Mouse (Mus musculus): ENCODE data around the gene Glb1l. TPM values are rescaled to one million over a fixed set of nuclear protein-coding genes. Genes with fewer than 3 reads are reported as not detected.

The Glb1l gene
- polyA plus RNA-seq, 1 experiment from 2014 or later: 15.5 TPM

DNA sequence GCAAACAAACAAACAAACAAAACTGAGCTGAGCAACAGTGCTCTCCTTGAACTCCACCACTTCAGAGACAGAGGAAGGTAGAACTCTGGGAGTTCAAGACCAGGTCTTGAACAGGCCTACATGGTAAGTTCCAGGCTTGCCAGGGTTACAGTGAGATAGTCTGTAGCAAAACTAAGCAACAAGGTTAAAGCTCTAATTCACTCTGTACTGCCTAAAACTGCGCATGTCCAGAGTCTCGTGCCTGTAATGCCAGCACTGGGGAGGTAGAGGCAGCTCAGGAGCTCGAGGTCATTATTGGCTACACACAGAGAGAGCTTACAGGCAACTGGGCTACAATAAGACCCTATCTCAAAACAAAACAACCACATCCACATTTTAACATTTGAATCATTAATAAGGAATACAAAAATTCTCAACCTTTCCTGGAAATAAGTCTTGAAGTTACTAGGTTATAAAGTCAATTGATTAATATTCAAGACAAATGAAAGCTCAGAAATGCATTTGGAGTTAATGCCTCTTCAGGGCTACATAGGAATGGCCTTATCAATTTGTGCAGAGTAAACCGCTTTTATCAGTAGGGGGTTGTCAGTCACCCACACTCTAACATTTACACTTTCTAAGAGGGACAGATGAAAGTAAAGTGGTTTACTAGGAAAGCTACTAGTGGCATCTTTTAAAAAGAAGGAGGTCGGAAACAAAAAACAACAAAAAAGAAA lies 50.9 kb downstream of the Glb1l start:
- WGBS: 56% methylated on average over 5 of the region's 5 CpGs
- peak; percentile 60; the same call in 1 of the 2 replicates for ATAC-seq (ENCODE audit: insufficient read depth, low FRiP score, low read depth)

DNA sequence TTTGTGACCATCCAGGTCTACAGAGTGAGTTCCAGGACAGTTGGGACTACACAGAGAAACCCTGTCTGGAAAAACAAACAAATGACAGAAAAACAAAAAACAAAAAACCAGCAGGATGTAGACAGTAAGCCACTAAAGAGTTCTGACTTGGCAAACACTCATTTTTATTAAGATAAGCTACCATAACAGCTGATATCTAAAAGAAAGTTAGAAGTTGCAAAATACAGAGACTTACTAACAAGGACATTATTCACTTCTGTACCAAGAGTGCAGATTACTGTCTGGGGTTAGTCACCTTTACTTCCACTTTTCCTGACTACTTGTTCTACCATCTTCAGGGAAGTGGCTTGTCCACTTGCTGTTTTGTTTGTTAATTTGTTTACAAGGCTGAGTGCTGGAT lies 51.6 kb downstream of the Glb1l start:
- Histone ChIP-seq H3K9ac (no peak overlapping the region), H3K27me3 (replicated peaks) (no peaks in the 10 kb centered on the region), H3K9me3 (no peaks in the 10 kb centered on the region), H3K4me2 (no peak overlapping the region), H3K36me3 (no peaks in the 10 kb centered on the region), H3K27ac (no peak overlapping the region), H3K4me1 (no peaks in the 10 kb centered on the region), H3K4me3 (replicated peaks) (no peak overlapping the region)
- ATAC-seq (ENCODE audit: insufficient read depth, low FRiP score, low read depth): no peak

More for the DNA sequence above, 50.9 kb downstream of the Glb1l start:
- Histone ChIP-seq H3K4me1 (no peaks in the 10 kb centered on the region), H3K27ac (no peak overlapping the region), H3K9me3 (no peaks in the 10 kb centered on the region), H3K9ac (no peak overlapping the region), H3K36me3 (no peaks in the 10 kb centered on the region), H3K4me3 (replicated peaks) (no peak overlapping the region), H3K4me2 (no peak overlapping the region), H3K27me3 (replicated peaks) (no peaks in the 10 kb centered on the region)

DNA sequence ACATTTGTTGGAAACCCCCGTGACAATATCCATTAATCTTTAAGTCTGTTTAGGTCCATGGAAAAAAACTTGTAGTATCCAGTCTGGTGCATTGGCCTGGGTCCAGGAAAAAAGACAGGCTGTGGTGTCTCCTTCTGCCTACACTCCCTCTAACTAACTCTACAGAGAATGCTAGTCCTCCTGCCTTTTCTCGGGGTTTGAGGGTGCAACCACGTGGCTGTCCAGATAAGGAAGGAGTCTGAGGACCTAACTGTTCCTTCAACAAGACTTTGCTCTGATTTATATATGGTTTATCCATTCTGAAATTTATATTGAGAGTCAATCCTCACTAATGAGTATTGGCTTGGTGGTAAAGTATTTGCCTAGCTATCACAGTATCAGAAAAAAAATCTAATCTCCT lies 54.8 kb downstream of the Glb1l start:
- 42% methylated on average over 3 of the region's 3 CpGs for WGBS
- Histone ChIP-seq H3K27me3 (replicated peaks) (no peaks in the 10 kb centered on the region), H3K9ac (no peak overlapping the region)

DNA sequence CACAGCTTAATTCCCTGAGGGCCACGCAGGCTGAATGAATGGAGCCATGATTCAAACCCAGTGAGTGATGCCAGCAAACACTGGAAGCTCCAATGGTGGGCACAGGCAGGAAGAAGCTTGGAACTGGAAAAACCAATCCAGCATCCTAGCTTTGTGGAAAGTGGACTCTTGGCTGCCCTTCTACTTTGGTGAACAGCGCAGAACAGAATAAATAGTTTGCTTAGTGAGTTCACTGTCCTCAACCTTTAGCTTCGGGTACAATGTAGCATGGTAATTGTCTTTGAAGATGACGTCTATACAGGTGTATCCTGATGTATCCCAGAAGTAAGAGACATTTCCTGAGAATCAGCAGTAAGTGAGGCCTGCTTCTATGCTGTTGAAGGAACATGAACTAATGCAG lies 61.9 kb downstream of the Glb1l start:
- H3K4me2 ChIP-seq: no peak overlapping the region
- no peak overlapping the region for H3K4me3 ChIP-seq (replicated peaks)
- no peak for ATAC-seq (ENCODE audit: insufficient read depth, low FRiP score, low read depth)
- H3K36me3 ChIP-seq: peaks cover 35% of the 10 kb centered on the region
- no peak overlapping the region for H3K9ac ChIP-seq
- peaks cover 7% of the 10 kb centered on the region for H3K4me1 ChIP-seq
- H3K27me3 ChIP-seq (replicated peaks): no peaks in the 10 kb centered on the region
- no peaks in the 10 kb centered on the region for H3K9me3 ChIP-seq
- no peak overlapping the region for H3K27ac ChIP-seq
- WGBS: 90% methylated on average over 4 of the region's 4 CpGs

More for the DNA sequence above, 54.8 kb downstream of the Glb1l start:
- Histone ChIP-seq H3K4me2 (no peak overlapping the region), H3K4me1 (no peaks in the 10 kb centered on the region), H3K27ac (no peak overlapping the region), H3K4me3 (replicated peaks) (no peak overlapping the region), H3K9me3 (no peaks in the 10 kb centered on the region), H3K36me3 (no peaks in the 10 kb centered on the region)
- ATAC-seq (ENCODE audit: insufficient read depth, low FRiP score, low read depth): no peak

Small RNA genes within 50 kb of the gene (microRNA-seq; reads per million reads assigned to microRNA genes)
- not detected for gene Gm27943

Other genes with a start within 250 kb of the Glb1l start
- gene Nhej1, start 85.6 kb downstream of the Glb1l start, polyA plus RNA-seq (2015; fragmentation: Nextera tagmentation; extraction: Ambion mirVana): 8.6 and 9.5 TPM in 2 replicates
- 0.49 and 0.86 TPM in 2 replicates for gene Slc23a3, start 76.9 kb downstream of the Glb1l start, polyA plus RNA-seq (2015; fragmentation: Nextera tagmentation; extraction: Ambion mirVana)
- 38.8 and 44.9 TPM in 2 replicates for gene Cnppd1, start 68.1 kb downstream of the Glb1l start, polyA plus RNA-seq (2015; fragmentation: Nextera tagmentation; extraction: Ambion mirVana)
- gene Retreg2, start 68.0 kb downstream of the Glb1l start, polyA plus RNA-seq (2015; fragmentation: Nextera tagmentation; extraction: Ambion mirVana): 43.8 and 47.8 TPM in 2 replicates
- gene Zfand2b, start 42.2 kb downstream of the Glb1l start, polyA plus RNA-seq (2015; fragmentation: Nextera tagmentation; extraction: Ambion mirVana): 41.0 and 41.2 TPM in 2 replicates
- 23.9 and 26.8 TPM in 2 replicates for gene Abcb6, start 30.4 kb downstream of the Glb1l start, polyA plus RNA-seq (2015; fragmentation: Nextera tagmentation; extraction: Ambion mirVana)
- 24.7 and 26.7 TPM in 2 replicates for gene Ankzf1, start 18.7 kb downstream of the Glb1l start, polyA plus RNA-seq (2015; fragmentation: Nextera tagmentation; extraction: Ambion mirVana)
- 26.5 and 27.0 TPM in 2 replicates for gene Atg9a, start 18.6 kb downstream of the Glb1l start, polyA plus RNA-seq (2015; fragmentation: Nextera tagmentation; extraction: Ambion mirVana)
- gene Stk16, start within 50 bp of the Glb1l start, polyA plus RNA-seq (2015; fragmentation: Nextera tagmentation; extraction: Ambion mirVana): 120 and 132 TPM in 2 replicates
- gene Tuba4a, start 9.1 kb upstream of the Glb1l start, polyA plus RNA-seq (2015; fragmentation: Nextera tagmentation; extraction: Ambion mirVana): 142 and 145 TPM in 2 replicates
- gene A630095N17Rik, start 21.3 kb upstream of the Glb1l start, polyA plus RNA-seq (2015; fragmentation: Nextera tagmentation; extraction: Ambion mirVana): not detected in 2 replicates
- 34.9 and 35.9 TPM in 2 replicates for gene Dnajb2, start 25.6 kb upstream of the Glb1l start, polyA plus RNA-seq (2015; fragmentation: Nextera tagmentation; extraction: Ambion mirVana)
- 2.4 and 2.8 TPM in 2 replicates for gene Ptprn, start 53.7 kb upstream of the Glb1l start, polyA plus RNA-seq (2015; fragmentation: Nextera tagmentation; extraction: Ambion mirVana)
- gene Resp18, start 67.6 kb upstream of the Glb1l start, polyA plus RNA-seq (2015; fragmentation: Nextera tagmentation; extraction: Ambion mirVana): 7.5 and 9.6 TPM in 2 replicates
- gene Dnpep, start 107.2 kb upstream of the Glb1l start, polyA plus RNA-seq (2015; fragmentation: Nextera tagmentation; extraction: Ambion mirVana): 123 and 137 TPM in 2 replicates
- gene Des, start 149.5 kb upstream of the Glb1l start, polyA plus RNA-seq (2015; fragmentation: Nextera tagmentation; extraction: Ambion mirVana): 92.1 and 93.2 TPM in 2 replicates
- gene Speg, start 164.5 kb upstream of the Glb1l start, polyA plus RNA-seq (2015; fragmentation: Nextera tagmentation; extraction: Ambion mirVana): 45.2 and 49.1 TPM in 2 replicates
- 103 TPM in 2 replicates for gene Gmppa, start 225.1 kb upstream of the Glb1l start, polyA plus RNA-seq (2015; fragmentation: Nextera tagmentation; extraction: Ambion mirVana)
- 2.0 and 2.1 TPM in 2 replicates for gene Asic4, start 239.6 kb upstream of the Glb1l start, polyA plus RNA-seq (2015; fragmentation: Nextera tagmentation; extraction: Ambion mirVana)